Mouse (Mus musculus) layer of hippocampus, adult 9-10 months (tissue): ENCODE measurements at regions not wholly inside any gene's neighbourhood (a gene's known extent, or its start where the extent isn't known, plus 50 kb on each side); places are given as distances from the start of the nearest gene placed in this dataset.
A peak's percentile ranks its signal among the peaks of the same experiment; 100 is the strongest.

Source experiments
- DNase-seq: peaks from one replicate; pipeline ENCODE4 v3.0.0; 2022; ENCODE audit warnings: low spot score

- no peak for DNase-seq
These were observed 105.4 kb downstream of the Ahr start for GRCm38 (mm10) chr12:35429473-35429872.

- no peak for DNase-seq
These were observed 115.6 kb downstream of the Ahr start for GRCm38 (mm10) chr12:35419206-35419605.

- DNase-seq, result no peak
These were observed 116.9 kb downstream of the Ahr start for GRCm38 (mm10) chr12:35417943-35418342.

GRCm38 (mm10) chr12:35416583-35416982 lies 118.3 kb downstream of the Ahr start:
- DNase-seq, result no peak

DNA sequence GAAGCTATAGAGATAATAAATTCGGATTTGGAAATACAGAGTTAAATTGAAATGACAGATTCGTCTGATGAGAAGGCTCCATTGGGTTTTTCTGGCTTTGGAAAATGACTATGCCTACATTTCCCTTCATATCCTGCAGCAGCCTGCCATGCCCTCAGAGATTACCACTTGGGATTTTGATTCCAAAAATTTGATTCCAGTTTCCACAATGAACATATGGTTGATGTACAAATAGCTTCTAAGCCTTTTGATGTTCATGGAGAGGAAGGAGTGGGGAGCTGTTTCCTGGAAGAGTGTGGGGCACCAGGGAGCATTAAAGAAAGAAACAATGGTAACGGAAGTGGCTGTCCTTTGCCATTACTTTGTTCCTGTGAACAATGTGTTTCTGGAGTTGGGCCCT lies 122.1 kb downstream of the Ahr start:
- no peak for DNase-seq

DNA sequence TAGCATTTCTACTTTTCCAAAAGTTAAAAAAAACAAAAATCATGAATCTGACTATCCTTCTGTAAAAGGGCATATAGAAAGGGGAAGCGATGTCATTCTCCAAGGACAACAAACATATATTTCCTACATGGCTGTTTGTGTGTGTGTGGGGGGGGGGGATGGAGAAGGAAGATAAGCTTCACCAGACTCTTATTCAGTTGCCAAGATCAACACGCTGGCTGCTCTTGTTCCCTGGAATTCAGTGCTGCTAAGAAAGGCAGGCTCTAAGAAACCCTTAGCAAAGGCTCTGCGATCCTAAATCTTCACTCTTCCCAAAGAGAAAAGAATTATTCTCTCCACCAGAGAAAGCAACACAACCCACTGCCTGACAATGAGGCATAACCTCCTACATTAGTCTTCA lies 126.4 kb downstream of the Ahr start:
- DNase-seq, result no peak

DNA sequence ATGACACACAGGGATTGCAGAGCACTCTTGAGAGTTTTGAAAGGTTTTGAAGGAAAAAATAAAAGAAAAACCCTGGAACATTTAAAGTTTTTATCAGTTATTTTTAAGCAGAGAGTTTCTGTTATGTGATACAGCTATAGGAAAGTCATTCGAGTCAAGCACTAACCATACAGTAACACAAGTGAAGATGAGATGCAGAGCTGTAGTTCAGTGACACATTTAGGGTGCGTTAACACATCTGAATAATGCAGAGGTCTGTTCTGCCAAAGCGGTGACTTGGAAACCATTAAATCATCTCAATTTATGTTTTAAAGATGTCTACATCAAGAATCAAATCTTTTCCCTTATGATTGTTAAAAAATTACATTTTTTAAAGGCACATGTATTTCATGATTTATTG lies 126.8 kb downstream of the Ahr start:
- DNase-seq, result no peak

DNA sequence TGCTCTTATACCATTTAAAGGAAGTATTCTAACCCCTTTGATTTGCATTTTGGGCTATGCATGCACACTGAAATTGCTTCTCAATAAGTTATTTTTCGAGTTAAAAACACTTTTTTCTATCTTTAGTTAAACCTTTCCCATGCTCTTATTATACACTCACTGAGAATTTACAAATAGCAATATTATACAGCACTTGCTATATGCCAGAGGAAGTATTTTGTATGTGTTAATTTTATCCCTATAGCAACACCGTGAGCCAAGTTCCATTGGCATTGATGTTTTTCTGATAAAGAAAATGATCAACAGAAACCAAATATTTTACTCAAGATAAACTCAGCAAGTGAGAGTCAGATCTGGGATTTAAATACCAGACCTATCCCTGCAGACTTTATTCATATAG lies 133.0 kb downstream of the Ahr start:
- no peak for DNase-seq

- DNase-seq, result peak; percentile 5
These were observed 133.6 kb downstream of the Ahr start for GRCm38 (mm10) chr12:35401219-35401618.

GRCm38 (mm10) chr12:35395211-35395610 lies 139.6 kb downstream of the Ahr start:
- no peak for DNase-seq

DNA sequence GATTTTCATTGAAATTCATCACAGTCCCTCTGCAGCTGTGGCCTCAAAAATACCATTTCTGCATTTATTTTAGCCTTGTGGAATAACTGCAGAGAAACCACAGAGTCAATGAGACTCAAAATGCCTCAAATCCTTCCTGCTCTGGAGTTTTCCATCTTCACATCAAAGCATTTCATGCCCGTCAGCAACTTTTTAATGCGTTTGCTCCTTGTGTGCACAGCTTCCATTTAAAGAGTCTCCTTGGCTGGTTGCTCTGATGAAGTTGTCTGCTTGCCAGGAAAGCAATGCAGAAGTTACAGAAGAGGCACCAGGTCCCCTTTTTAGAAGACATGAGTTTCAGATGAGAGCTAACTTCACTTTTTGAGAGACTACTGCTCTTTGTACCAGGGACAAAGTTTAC lies 142.7 kb downstream of the Ahr start:
- peak; percentile 4 for DNase-seq

DNA sequence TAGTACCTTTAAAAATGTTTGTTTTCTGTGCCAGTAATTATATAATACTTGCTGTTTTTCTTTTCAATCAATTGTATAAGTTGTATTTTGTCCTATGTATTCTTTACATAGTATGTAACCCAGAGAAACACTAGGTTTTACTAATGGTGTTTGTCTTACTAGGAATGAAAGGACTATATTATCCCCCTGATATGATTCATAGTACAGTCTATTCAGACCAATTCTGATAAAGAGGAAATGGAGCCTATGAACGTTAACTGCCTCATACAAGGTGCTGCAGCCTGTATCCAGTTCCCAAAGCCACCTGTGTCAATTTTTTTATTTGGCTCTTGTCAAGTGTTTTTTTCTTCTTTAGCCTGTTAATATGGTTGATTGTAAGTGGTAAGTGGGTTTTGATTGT lies 144.6 kb downstream of the Ahr start:
- no peak for DNase-seq

DNA sequence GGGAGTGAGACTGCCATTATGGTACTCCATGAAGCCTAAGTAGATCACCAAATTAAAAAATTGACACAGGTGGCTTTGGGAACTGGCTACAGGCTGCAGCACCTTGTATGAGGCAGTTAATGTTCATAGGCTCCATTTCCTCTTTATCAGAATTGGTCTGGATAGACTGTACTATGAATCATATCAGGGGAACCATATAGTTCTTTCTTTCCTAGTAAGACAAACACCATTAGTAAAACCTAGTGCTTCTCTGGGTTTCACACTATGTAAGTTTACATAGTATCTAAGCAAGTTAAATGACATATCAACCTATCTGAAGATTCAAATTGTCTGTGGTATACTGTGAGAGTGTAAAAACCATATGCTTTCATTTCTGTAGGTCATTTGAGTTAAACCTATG lies 145.0 kb downstream of the Ahr start:
- no peak for DNase-seq

GRCm38 (mm10) chr12:35384211-35384610 lies 150.6 kb downstream of the Ahr start:
- DNase-seq, result no peak

DNA sequence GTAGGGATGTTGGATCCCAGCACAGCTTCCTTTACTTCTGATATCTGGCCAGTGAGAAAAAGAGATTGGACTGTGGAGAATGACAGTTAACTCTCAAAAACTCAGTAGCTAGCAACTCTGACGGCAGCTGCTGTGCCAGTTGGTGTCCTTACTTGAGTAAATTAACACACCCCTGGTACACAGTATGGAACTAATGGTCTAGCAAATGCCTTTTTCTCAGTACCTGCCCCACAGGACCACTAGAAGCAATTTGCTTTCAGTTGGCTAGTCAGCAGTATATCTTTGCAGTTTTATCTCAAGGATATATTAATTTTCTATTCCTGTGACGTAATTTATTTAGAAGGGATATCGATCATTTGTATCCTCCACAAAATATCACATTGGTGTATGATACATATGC lies 157.6 kb downstream of the Ahr start:
- DNase-seq, result no peak

DNA sequence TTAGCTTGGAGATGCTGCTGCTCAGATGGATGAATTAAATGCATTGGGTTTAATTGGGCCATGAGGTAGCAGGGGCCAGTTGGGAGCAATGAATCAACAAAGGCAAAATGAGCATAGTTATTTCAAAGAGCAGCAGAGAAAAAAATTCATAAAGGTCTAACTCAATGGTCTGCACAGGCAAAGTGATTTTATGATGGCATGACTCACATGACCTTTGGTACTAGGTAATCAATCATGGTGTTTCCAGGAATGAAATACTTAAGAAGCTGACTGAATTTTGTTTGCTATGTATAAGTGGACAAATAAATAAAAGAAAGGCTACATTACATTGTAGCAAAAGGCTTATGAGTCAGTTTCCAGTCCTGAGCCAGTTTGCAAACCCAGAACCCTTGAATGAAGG lies 158.5 kb downstream of the Ahr start:
- DNase-seq, result no peak

GRCm38 (mm10) chr12:35357901-35358300 lies 176.9 kb downstream of the Ahr start:
- DNase-seq, result no peak

DNA sequence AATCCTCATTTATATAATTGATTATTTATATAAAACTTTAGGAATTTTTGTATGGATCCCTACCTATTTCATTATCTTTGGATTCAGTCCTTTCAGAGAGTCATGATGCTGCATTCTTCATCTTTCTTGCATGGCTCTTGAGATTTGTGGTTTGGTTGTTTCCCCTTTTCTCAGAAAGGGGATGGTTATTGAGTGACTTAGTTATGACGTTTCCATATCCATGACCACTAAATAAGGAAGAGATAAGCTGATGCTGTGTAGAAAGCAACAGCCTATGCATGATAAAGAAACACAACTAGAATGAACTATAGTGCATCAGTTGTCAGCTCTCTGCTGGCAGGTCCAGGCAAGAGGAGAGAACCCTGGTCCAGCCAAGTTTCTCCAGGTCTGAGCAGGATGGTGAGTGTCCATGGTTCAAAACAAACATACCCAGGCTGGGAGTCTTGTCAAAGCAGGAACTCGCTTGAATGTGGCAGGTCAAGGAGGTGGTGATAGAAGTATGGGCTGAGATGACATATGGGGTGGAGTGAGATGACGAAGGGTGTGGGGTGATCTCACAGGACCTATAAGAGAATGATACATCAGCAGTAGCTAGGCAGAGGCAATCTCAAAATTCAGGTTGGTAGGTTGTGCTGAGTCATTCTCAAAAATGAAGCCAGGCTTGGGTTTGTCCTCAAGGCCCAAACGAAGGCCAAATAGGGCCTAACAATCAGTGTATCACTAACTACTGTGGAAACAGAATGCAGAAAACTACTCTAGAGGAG lies 196.5 kb downstream of the Ahr start:
- no peak for DNase-seq

DNA sequence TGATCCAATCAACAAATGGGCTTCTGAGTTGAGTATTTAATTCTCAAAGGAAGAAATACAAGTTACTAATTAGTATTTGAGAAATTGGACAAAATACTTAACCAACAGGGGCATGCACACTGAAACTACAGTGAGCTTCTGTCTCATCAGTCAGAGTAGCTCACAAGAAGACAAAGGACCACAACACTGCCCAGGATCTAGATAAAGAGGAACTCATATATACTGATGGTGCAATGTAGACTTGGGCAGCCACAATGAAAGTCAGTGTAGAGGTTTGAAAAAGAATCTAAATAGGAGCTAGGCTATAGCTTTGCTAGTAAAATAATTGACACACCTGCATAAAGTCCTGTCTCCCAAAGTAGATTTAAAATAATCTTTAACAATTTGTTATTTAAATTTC lies 198.5 kb downstream of the Ahr start:
- DNase-seq, result no peak

- DNase-seq, result no peak
These were observed 200.3 kb downstream of the Ahr start for GRCm38 (mm10) chr12:35334344-35335075.

DNA sequence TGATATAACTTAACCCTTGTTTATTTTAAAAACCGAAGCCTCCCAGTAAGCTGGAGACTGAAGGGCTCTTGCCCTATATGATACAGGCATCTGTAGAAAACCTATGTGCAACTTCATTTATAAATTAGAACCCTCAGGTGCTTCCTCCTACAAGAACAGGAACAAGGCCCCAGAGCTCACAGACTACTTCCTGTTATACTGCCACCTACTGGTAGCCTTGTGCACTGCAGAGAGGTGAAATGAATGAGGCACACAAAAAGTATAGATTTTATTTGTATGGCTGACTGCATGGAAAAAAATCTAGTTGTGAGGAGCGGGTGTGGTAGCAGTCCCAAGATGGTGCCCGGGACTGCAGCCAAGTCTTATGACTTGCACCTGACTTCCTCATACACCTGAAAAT lies 203.5 kb downstream of the Ahr start:
- no peak for DNase-seq

GRCm38 (mm10) chr12:35329699-35330098 lies 205.1 kb downstream of the Ahr start:
- DNase-seq, result no peak

GRCm38 (mm10) chr12:35319571-35319970 lies 215.3 kb downstream of the Ahr start:
- no peak for DNase-seq

DNA sequence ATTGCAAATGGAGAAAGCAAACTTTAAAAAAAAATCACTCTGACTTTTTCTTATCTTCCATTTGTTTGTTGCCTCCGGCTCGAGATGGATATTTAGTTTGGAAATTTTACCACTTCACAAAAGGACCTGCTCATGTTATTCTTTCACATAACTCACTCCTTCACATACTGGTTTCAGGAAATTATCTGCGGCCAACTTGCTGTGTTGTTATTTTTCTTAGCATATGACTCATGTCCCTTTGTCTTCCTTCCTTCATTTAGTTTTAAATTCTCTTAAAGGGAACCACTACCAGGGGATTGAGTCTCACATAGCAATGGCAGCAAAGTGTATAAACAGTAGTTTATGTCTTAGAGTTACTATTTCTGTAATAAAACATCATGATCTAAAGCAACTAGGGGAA lies 217.8 kb downstream of the Ahr start:
- DNase-seq, result no peak
